Mouse (Mus musculus) embryonic facial prominence, embryonic 15.5 days (tissue): ENCODE data around the gene Znrf1. TPM values are rescaled to one million over a fixed set of nuclear protein-coding genes. Genes with fewer than 3 reads are reported as not detected.

ENCODE experiments used
- ATAC-seq: fragments of 200-750 bp; cut with Nextera tagmentation; 2 replicates; pipeline ENCODE4 v1.8.0; 2017; ENCODE audit warnings: low read depth, moderate TSS enrichment; ENCODE audit not compliant: insufficient number of reproducible peaks, low FRiP score, low TSS enrichment
- H3K27ac ChIP-seq: fragments of 300-500 bp; sonication (generic); replicated peaks from 2 replicates; pipeline ENCODE4 v1.5.1; 2015; ENCODE audit warnings: mild to moderate bottlenecking, inconsistent platforms
- H3K27me3 ChIP-seq: fragments of 300-500 bp; sonication (generic); 2 replicates; pipeline ENCODE4 v1.6.1; 2015; ENCODE audit warnings: inconsistent platforms
- H3K36me3 ChIP-seq: fragments of 300-500 bp; sonication (generic); 2 replicates; pipeline ENCODE4 v1.6.1; 2015; ENCODE audit warnings: mild to moderate bottlenecking, inconsistent platforms
- H3K4me1 ChIP-seq: fragments of 300-500 bp; sonication (generic); 2 replicates; pipeline ENCODE4 v1.6.1; 2015; ENCODE audit warnings: inconsistent platforms
- H3K4me2 ChIP-seq: fragments of 300-500 bp; sonication (generic); replicated peaks from 2 replicates; pipeline ENCODE4 v1.6.1; 2015; ENCODE audit warnings: mild to moderate bottlenecking, inconsistent platforms
- H3K4me3 ChIP-seq: fragments of 300-500 bp; sonication (generic); replicated peaks from 2 replicates; pipeline ENCODE4 v1.5.1; 2015; ENCODE audit warnings: mild to moderate bottlenecking, inconsistent platforms
- H3K9ac ChIP-seq: fragments of 300-500 bp; sonication (generic); 2 replicates; pipeline ENCODE4 v1.6.1; 2015; ENCODE audit warnings: inconsistent platforms
- H3K9me3 ChIP-seq: fragments of 300-500 bp; sonication (generic); replicated peaks from 2 replicates; pipeline ENCODE4 v1.6.1; 2016; ENCODE audit warnings: inconsistent platforms
- WGBS: fragments of 180-500 bp; shearing (Covaris S2); methylation state at CpG from one replicate; pipeline ENCODE4 v1.1.7; 2015; 5-methylcytosine and 5-hydroxymethylcytosine counted together
- polyA plus RNA-seq: library from polyadenylated mRNA; unstranded; fragments of >200 nt; fragmentation: Nextera tagmentation; extraction: Ambion mirVana; gene quantifications from 2 replicates; pipeline ENCODE4 v1.2.1, GENCODE M21; 2015

The Znrf1 gene
- polyA plus RNA-seq, 1 experiment from 2014 or later: 42.7 TPM

DNA sequence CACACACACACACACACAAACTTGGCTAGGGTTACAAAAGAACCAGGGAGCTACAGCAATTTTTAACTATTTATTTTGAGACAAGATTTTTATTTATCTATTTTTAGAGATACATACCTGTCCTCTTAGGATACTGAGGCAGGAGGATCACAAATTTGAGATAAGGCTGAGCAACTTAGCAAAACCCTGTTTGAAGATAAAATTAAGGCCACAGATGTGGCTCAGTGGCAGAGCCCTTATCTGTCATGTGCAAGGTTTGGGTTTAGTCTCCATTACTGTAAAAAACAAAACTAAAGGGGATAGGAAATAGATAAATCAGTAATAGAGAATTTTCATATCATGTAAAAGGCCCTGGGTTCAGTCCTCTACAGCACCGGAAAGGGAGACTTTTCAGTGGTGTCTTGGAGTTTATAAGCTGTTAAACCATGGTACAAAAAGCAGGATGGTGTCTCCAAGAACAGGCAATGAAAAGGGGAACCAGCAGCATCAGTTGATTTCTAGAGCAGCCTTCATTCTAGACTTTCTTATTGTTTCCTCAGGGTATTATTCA lies 51.7 kb downstream of the Znrf1 start:
- Histone ChIP-seq H3K27ac (no peak overlapping the region), H3K9ac (no peak overlapping the region), H3K36me3 (peaks cover 10% of the 10 kb centered on the region; the same call in 1 of the 2 replicates), H3K4me3 (no peak overlapping the region), H3K9me3 (no peaks in the 10 kb centered on the region), H3K4me2 (no peak overlapping the region), H3K27me3 (no peaks in the 10 kb centered on the region), H3K4me1 (0 out of 2 replicates have a peak, but pooled peaks cover 6% of the 10 kb centered on the region)
- 92% methylated on average over 1 of the region's 1 CpGs for WGBS
- ATAC-seq: no peak

GRCm38 (mm10) chr8:111588336-111588735 lies 52.4 kb downstream of the Znrf1 start:
- Histone ChIP-seq H3K9ac (no peak overlapping the region), H3K27me3 (no peaks in the 10 kb centered on the region), H3K36me3 (peaks cover 10% of the 10 kb centered on the region; the same call in 1 of the 2 replicates), H3K4me3 (no peak overlapping the region), H3K4me2 (no peak overlapping the region), H3K4me1 (0 out of 2 replicates have a peak, but pooled peaks cover 6% of the 10 kb centered on the region), H3K9me3 (no peaks in the 10 kb centered on the region), H3K27ac (no peak overlapping the region)
- 87% methylated on average over 2 of the region's 2 CpGs for WGBS
- no peak for ATAC-seq

DNA sequence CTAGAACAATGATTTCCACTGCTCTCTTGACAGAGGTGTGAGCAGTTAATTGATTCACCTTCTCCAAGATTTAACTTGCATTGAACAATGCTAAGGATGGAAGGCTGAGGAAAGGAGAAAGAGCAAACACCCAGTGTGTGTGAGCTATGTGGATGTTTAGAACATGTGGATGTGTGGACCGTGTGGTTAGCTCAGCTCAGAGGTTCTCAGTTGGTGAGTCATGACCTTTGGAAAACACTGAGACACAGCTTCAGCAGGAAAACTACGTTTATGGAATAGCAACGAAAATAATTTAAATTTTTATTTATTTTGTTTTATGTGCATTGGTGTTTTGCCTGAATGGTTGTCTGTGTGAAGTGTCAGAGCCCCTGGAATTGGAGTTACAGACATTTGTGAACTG lies 54.3 kb downstream of the Znrf1 start:
- Histone ChIP-seq H3K9ac (no peak overlapping the region), H3K4me2 (no peak overlapping the region), H3K4me1 (0 out of 2 replicates have a peak, but pooled peaks cover 7% of the 10 kb centered on the region), H3K27me3 (no peaks in the 10 kb centered on the region), H3K27ac (no peak overlapping the region), H3K36me3 (no peaks in the 10 kb centered on the region), H3K9me3 (no peaks in the 10 kb centered on the region), H3K4me3 (no peak overlapping the region)
- WGBS: 85% methylated on average over 3 of the region's 3 CpGs
- ATAC-seq: no peak

DNA sequence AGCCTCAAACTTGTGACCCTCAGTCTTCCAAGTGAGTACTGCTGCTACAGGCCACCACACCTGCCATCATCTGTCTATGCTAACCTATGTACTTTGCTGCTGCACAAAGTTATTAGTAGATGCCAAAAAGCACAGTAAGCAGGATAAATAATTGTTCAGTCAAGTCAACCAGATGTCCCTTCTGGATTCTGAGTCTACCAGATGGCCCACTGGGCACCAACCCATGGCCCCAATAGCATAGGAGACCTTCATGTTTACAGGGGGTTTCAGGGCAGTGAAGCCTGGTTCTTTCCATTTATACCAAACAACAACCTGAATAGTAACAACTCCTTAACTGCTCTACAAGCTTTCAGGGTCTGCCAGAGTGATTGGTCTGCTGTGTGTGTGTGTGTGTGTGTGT lies 55.3 kb downstream of the Znrf1 start:
- H3K9ac ChIP-seq: no peak overlapping the region
- peaks cover 16% of the 10 kb centered on the region for H3K4me1 ChIP-seq
- H3K9me3 ChIP-seq: no peaks in the 10 kb centered on the region
- no peaks in the 10 kb centered on the region for H3K27me3 ChIP-seq
- H3K27ac ChIP-seq: no peak overlapping the region
- ATAC-seq: no peak
- H3K36me3 ChIP-seq: no peaks in the 10 kb centered on the region
- H3K4me3 ChIP-seq: no peak overlapping the region
- no peak overlapping the region for H3K4me2 ChIP-seq

- Histone ChIP-seq H3K4me2 (no peak overlapping the region), H3K27me3 (no peaks in the 10 kb centered on the region), H3K36me3 (no peaks in the 10 kb centered on the region), H3K9me3 (no peaks in the 10 kb centered on the region), H3K27ac (no peak overlapping the region), H3K4me1 (peaks cover 26% of the 10 kb centered on the region), H3K4me3 (no peak overlapping the region), H3K9ac (no peak overlapping the region)
- WGBS: 67% methylated on average over 7 of the region's 7 CpGs
- no peak for ATAC-seq
These were observed 56.6 kb downstream of the Znrf1 start for GRCm38 (mm10) chr8:111592390-111592910.

GRCm38 (mm10) chr8:111594044-111594840 lies 58.3 kb downstream of the Znrf1 start:
- no peaks in the 10 kb centered on the region for H3K9me3 ChIP-seq
- no peaks in the 10 kb centered on the region for H3K27me3 ChIP-seq
- no peak overlapping the region for H3K9ac ChIP-seq
- H3K4me3 ChIP-seq: no peak overlapping the region
- no peak for ATAC-seq
- H3K4me2 ChIP-seq: no peak overlapping the region
- peaks cover 26% of the 10 kb centered on the region for H3K4me1 ChIP-seq
- no peaks in the 10 kb centered on the region for H3K36me3 ChIP-seq
- WGBS: 82% methylated on average over 3 of the region's 3 CpGs
- H3K27ac ChIP-seq: no peak overlapping the region

GRCm38 (mm10) chr8:111594951-111595350 lies 59.1 kb downstream of the Znrf1 start:
- ATAC-seq: no peak
- Histone ChIP-seq H3K9me3 (no peaks in the 10 kb centered on the region), H3K27ac (no peak overlapping the region), H3K4me3 (no peak overlapping the region), H3K27me3 (no peaks in the 10 kb centered on the region), H3K4me2 (no peak overlapping the region), H3K9ac (no peak overlapping the region), H3K4me1 (peaks cover 26% of the 10 kb centered on the region), H3K36me3 (no peaks in the 10 kb centered on the region)
- WGBS: 90% methylated on average over 2 of the region's 2 CpGs

GRCm38 (mm10) chr8:111595712-111596484 lies 60.0 kb downstream of the Znrf1 start:
- Histone ChIP-seq H3K9ac (no peak overlapping the region), H3K36me3 (no peaks in the 10 kb centered on the region), H3K4me2 (no peak overlapping the region), H3K4me1 (peaks cover 26% of the 10 kb centered on the region), H3K4me3 (no peak overlapping the region), H3K9me3 (no peaks in the 10 kb centered on the region), H3K27ac (0 out of 2 replicates have a peak overlapping the region, but pooled peaks have one; percentile 2), H3K27me3 (no peaks in the 10 kb centered on the region)
- ATAC-seq: 0 out of 2 replicates have a peak, but pooled peaks have one; percentile 39
- 69% methylated on average over 15 of the region's 15 CpGs for WGBS

DNA sequence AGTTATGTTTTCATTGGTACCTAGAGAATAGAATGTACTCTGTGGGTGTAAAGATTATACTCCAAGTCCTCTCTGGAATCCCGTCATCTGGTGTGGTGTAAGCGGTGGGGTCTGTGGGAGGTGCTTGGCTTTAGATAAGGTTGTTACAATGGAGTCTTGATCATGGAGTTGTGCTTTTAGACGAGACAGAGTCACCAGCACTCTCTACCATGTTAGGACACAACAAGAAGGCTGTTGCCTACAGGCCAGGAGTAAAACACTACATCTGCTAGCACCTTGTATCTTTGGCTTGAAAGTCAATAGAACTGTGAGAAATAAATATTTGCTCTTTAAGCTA lies 60.6 kb downstream of the Znrf1 start:
- no peak overlapping the region for H3K4me2 ChIP-seq
- H3K4me3 ChIP-seq: no peak overlapping the region
- WGBS: 49% methylated on average over 3 of the region's 3 CpGs
- H3K27ac ChIP-seq: 0 out of 2 replicates have a peak overlapping the region, but pooled peaks have one; percentile 2
- H3K36me3 ChIP-seq: no peaks in the 10 kb centered on the region
- no peaks in the 10 kb centered on the region for H3K27me3 ChIP-seq
- H3K9me3 ChIP-seq: no peaks in the 10 kb centered on the region
- no peak overlapping the region for H3K9ac ChIP-seq
- ATAC-seq: no peak
- peaks cover 26% of the 10 kb centered on the region for H3K4me1 ChIP-seq

DNA sequence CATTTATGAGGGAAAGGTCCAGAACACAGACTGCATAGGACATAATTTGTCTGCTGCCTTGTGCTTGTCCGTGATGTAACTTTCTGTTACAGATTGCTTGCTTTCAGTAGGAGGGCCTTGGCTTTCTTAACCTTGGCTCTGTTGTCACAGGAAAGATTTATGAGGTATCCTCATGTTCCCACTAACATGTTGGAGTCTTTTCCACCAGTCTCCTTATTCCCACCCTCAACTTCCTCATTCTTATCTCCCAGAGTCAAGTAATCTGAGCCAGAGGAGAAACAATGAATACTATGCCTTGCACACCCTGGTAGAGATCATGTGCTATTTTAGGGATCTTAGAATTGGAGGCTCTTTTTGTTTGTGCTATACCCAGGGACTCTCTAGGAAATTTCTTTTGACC lies 61.4 kb downstream of the Znrf1 start:
- H3K27ac ChIP-seq: peak overlapping the region; percentile 56; the same call in 1 of the 2 replicates
- no peak overlapping the region for H3K9ac ChIP-seq
- no peak for ATAC-seq
- no peaks in the 10 kb centered on the region for H3K36me3 ChIP-seq
- no peaks in the 10 kb centered on the region for H3K27me3 ChIP-seq
- peaks cover 23% of the 10 kb centered on the region for H3K4me1 ChIP-seq
- WGBS: 58% methylated on average over 1 of the region's 1 CpGs
- no peak overlapping the region for H3K4me3 ChIP-seq
- H3K9me3 ChIP-seq: no peaks in the 10 kb centered on the region
- no peak overlapping the region for H3K4me2 ChIP-seq
